Mouse (Mus musculus) limb, embryonic 12.5 days (tissue): ENCODE results near the gene Psmb5. TPM values are rescaled to one million over a fixed set of nuclear protein-coding genes. Genes with fewer than 3 reads are reported as not detected.

ENCODE experiments used
- ATAC-seq: fragments of 200-750 bp; cut with Nextera tagmentation; 2 replicates; pipeline ENCODE4 v1.8.0; 2017; ENCODE audit warnings: low read depth, moderate TSS enrichment; ENCODE audit not compliant: insufficient number of reproducible peaks, insufficient read depth, low FRiP score, low TSS enrichment
- H3K27ac ChIP-seq: fragments of 300-500 bp; sonication (generic); 2 replicates; pipeline ENCODE4 v1.5.1; 2016; ENCODE audit warnings: mild to moderate bottlenecking, moderate library complexity
- H3K27me3 ChIP-seq: fragments of 300-500 bp; sonication (generic); 2 replicates; pipeline ENCODE4 v1.6.1; 2016; ENCODE audit warnings: mild to moderate bottlenecking, moderate library complexity
- H3K36me3 ChIP-seq: fragments of 300-500 bp; sonication (generic); 2 replicates; pipeline ENCODE4 v1.6.1; 2016; ENCODE audit warnings: mild to moderate bottlenecking, moderate library complexity
- H3K4me1 ChIP-seq: fragments of 300-500 bp; sonication (generic); replicated peaks from 2 replicates; pipeline ENCODE4 v1.6.1; 2016
- H3K4me2 ChIP-seq: fragments of 300-500 bp; sonication (generic); 2 replicates; pipeline ENCODE4 v1.6.1; 2016; ENCODE audit warnings: mild to moderate bottlenecking, moderate library complexity
- H3K4me3 ChIP-seq: fragments of 300-500 bp; sonication (generic); replicated peaks from 2 replicates; pipeline ENCODE4 v1.5.1; 2016; ENCODE audit warnings: mild to moderate bottlenecking
- H3K9ac ChIP-seq: fragments of 300-500 bp; sonication (generic); replicated peaks from 2 replicates; pipeline ENCODE4 v1.6.1; 2016; ENCODE audit warnings: mild to moderate bottlenecking, moderate library complexity
- H3K9me3 ChIP-seq: fragments of 300-500 bp; sonication (generic); 2 replicates; pipeline ENCODE4 v1.6.1; 2016; ENCODE audit warnings: mild to moderate bottlenecking, moderate library complexity
- WGBS: fragments of 180-500 bp; shearing (Covaris S2); methylation state at CpG from one replicate; pipeline ENCODE4 v1.1.7; 2016; 5-methylcytosine and 5-hydroxymethylcytosine counted together
- microRNA counts: library from miRNA; unstranded; fragments of <30 nt; microRNA quantifications from one replicate; lab custom pipeline; 2017
- microRNA-seq: library from miRNA; unstranded; fragments of <30 nt; microRNA quantifications from one replicate; pipeline ENCODE4, GENCODE M21; 2017
- polyA plus RNA-seq: library from polyadenylated mRNA; unstranded; fragments of >200 nt; fragmentation: Nextera tagmentation; extraction: Ambion mirVana; gene quantifications from 2 replicates; pipeline ENCODE4 v1.2.1, GENCODE M21; 2016

Psmb5 gene
- polyA plus RNA-seq, 1 experiment from 2014 or later: 432 TPM

GRCm38 (mm10) chr14:54574253-54574652, 43.6 kb downstream of the Psmb5 start:
- Histone ChIP-seq H3K4me1 (peaks cover 36% of the 10 kb centered on the region), H3K4me3 (peak overlapping the region; percentile 99), H3K9me3 (no peaks in the 10 kb centered on the region), H3K9ac (peak overlapping the region; percentile 97), H3K4me2 (peak overlapping the region; percentile 85), H3K27ac (peak overlapping the region; percentile 76), H3K27me3 (no peaks in the 10 kb centered on the region), H3K36me3 (peaks cover 49% of the 10 kb centered on the region)
- WGBS: 21% methylated on average over 4 of the region's 4 CpGs
- no peak for ATAC-seq

- 15% methylated on average over 14 of the region's 14 CpGs for WGBS
- peak; percentile 16; the same call in 1 of the 2 replicates for ATAC-seq
- H3K9me3 ChIP-seq: no peaks in the 10 kb centered on the region
- H3K9ac ChIP-seq: peak overlapping the region; percentile 97
- H3K36me3 ChIP-seq: peaks cover 61% of the 10 kb centered on the region
- peak overlapping the region; percentile 99 for H3K4me3 ChIP-seq
- H3K27me3 ChIP-seq: no peaks in the 10 kb centered on the region
- H3K4me2 ChIP-seq: peak overlapping the region; percentile 85
- peaks cover 30% of the 10 kb centered on the region for H3K4me1 ChIP-seq
- H3K27ac ChIP-seq: peak overlapping the region; percentile 76
These were observed 44.8 kb downstream of the Psmb5 start for GRCm38 (mm10) chr14:54572790-54573736.

GRCm38 (mm10) chr14:54572122-54572521, 45.7 kb downstream of the Psmb5 start:
- Histone ChIP-seq H3K4me2 (peak overlapping the region; percentile 85), H3K36me3 (peaks cover 70% of the 10 kb centered on the region), H3K4me1 (peaks cover 30% of the 10 kb centered on the region), H3K27ac (peak overlapping the region; percentile 76; the same call in 1 of the 2 replicates), H3K9ac (no peak overlapping the region; the same call in 1 of the 2 replicates), H3K27me3 (no peaks in the 10 kb centered on the region), H3K9me3 (no peaks in the 10 kb centered on the region), H3K4me3 (0 out of 2 replicates have a peak overlapping the region, but pooled peaks have one; percentile 99)
- 79% methylated on average over 4 of the region's 4 CpGs for WGBS
- no peak for ATAC-seq

DNA sequence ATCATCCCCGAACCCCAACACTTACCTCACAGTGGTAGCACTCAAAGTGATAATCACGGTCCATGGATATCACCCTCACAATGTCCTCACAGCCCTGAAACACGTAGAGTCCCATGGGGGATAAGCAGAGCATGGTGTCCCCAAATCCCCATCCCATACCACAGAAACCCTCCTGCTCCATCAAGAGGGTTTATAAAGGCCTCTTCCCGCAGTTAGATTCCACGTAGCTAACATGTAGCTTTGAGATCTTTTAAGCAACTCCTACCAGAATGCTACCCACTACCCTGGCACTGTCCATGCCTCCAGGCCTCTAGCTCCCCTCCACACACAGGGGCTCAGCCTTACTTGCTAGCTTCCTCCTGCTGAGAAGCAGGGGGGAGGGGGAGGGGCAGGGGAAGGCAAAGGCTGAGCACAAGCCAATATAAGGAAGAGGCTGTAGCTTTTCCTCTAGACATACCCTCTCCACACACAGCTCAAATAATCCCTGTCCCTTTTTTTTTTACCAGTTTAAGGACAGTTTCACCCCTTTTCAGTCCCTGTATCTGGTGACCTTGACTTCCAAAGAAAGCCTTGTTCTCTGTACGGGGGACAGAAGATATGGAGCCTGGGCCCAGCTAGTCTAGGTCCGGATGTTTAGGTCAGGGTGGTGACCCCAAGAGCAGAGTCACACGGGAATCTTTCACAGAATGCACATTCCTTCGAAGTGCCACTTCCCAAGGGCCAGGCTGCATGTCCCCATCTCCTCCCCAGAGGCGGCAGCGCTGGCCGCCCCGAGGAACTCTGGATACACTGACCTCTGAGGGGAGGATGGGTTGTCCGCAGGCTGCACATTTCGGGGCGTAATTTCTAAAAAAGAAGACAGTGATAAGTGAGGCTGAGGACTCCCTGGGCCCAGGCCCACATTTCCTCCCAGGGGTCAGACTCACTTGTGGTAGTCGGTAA, 48.1 kb downstream of the Psmb5 start:
- no peak overlapping the region for H3K4me2 ChIP-seq
- H3K4me3 ChIP-seq: no peak overlapping the region
- ATAC-seq: no peak
- H3K4me1 ChIP-seq: peaks cover 27% of the 10 kb centered on the region
- no peaks in the 10 kb centered on the region for H3K27me3 ChIP-seq
- H3K36me3 ChIP-seq: peaks cover 83% of the 10 kb centered on the region
- H3K9ac ChIP-seq: no peak overlapping the region
- H3K27ac ChIP-seq: peak overlapping the region; percentile 32; the same call in 1 of the 2 replicates
- 77% methylated on average over 17 of the region's 17 CpGs for WGBS
- no peaks in the 10 kb centered on the region for H3K9me3 ChIP-seq

DNA sequence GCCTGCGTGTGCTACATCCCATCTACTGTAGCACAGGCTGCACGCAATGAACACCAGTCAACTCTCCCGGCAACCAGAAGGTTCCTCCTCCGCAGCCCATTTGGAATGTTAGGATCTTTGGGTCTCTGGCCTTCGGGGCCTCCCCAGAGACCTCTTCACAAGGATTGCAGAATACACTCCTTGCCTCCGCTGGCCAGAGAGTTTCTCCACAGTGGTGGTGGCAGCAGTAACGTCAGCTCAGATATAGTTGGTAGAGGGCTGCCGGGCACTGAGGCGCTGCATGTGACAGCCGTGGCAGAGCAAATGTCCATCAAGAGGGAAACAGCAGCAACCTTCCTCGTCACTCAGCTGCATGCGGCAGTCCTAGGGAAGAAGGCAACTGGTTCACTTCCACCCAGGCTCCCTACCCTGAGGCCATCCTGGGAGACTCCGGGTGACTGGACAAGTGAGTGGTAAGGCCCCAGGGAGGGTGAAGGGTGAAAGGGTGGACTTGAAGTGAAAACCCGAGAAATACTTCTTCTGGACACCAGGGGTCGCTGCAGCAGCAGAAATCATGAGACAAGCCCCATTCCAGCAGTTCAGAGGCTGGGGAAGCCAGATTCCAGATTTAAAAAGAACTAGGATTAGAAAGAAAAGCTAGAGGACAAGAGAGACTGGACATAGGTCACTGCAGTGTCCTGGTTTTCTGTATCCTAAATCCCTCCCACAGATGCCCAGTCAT, 49.0 kb downstream of the Psmb5 start:
- Histone ChIP-seq H3K4me2 (no peak overlapping the region), H3K9me3 (no peaks in the 10 kb centered on the region), H3K27ac (no peak overlapping the region), H3K9ac (no peak overlapping the region), H3K4me3 (no peak overlapping the region), H3K27me3 (no peaks in the 10 kb centered on the region), H3K4me1 (peaks cover 18% of the 10 kb centered on the region), H3K36me3 (peaks cover 76% of the 10 kb centered on the region)
- WGBS: 75% methylated on average over 15 of the region's 15 CpGs
- ATAC-seq: no peak

MicroRNAs encoded within 50 kb of the gene (microRNA counts, 519-probe panel; counts per million panel counts)
- microRNA mmu-miR-686 (lab: Ali Mortazavi, UCI): not detected

Small RNA genes within 50 kb of the gene (microRNA-seq; reads per million reads assigned to microRNA genes)
- gene Mir686: not detected
- 0.93 reads per million for gene Mir6948

Other genes starting within 250 kb of the Psmb5 start
- gene Slc7a7, start 200.2 kb downstream of the Psmb5 start, polyA plus RNA-seq: 3.3 and 5.1 TPM in 2 replicates
- gene Mrpl52, start 191.1 kb downstream of the Psmb5 start, polyA plus RNA-seq: 259 and 277 TPM in 2 replicates
- 149 and 176 TPM in 2 replicates for gene Mmp14, start 186.4 kb downstream of the Psmb5 start, polyA plus RNA-seq
- gene Lrp10, start 153.9 kb downstream of the Psmb5 start, polyA plus RNA-seq: 28.3 and 28.7 TPM in 2 replicates
- gene Rem2, start 141.9 kb downstream of the Psmb5 start, polyA plus RNA-seq: 4.3 and 5.0 TPM in 2 replicates
- gene Prmt5, start 100.5 kb downstream of the Psmb5 start, polyA plus RNA-seq: 105 and 106 TPM in 2 replicates
- 54.5 and 58.1 TPM in 2 replicates for gene Haus4, start 63.4 kb downstream of the Psmb5 start, polyA plus RNA-seq
- 68.9 and 72.2 TPM in 2 replicates for gene Ajuba, start 40.5 kb downstream of the Psmb5 start, polyA plus RNA-seq
- gene 4931414P19Rik, start 12.0 kb downstream of the Psmb5 start, polyA plus RNA-seq: 9.7 and 10.7 TPM in 2 replicates
- gene Psmb11, start 3.4 kb upstream of the Psmb5 start, polyA plus RNA-seq: 0.06 and 0.29 TPM in 2 replicates
- not detected in 2 replicates for gene Gm17606, start 22.9 kb upstream of the Psmb5 start, polyA plus RNA-seq
- gene Cdh24, start 23.3 kb upstream of the Psmb5 start, polyA plus RNA-seq: 11.8 and 12.9 TPM in 2 replicates
- 105 TPM in 2 replicates for gene 1700123O20Rik, start 68.2 kb upstream of the Psmb5 start, polyA plus RNA-seq
- gene Acin1, start 68.9 kb upstream of the Psmb5 start, polyA plus RNA-seq: 148 and 175 TPM in 2 replicates
- gene Gm29776, start 80.8 kb upstream of the Psmb5 start, polyA plus RNA-seq: 0.16 and 0.23 TPM in 2 replicates
- not detected in 2 replicates for gene Cebpe, start 94.2 kb upstream of the Psmb5 start, polyA plus RNA-seq
- 0.56 and 1.1 TPM in 2 replicates for gene Slc7a8, start 163.9 kb upstream of the Psmb5 start, polyA plus RNA-seq
- not detected in 2 replicates for gene Rnf212b, start 196.1 kb upstream of the Psmb5 start, polyA plus RNA-seq